Mouse (Mus musculus): Measurements from ENCODE around the gene Ccdc36. TPM values are rescaled to one million over a fixed set of nuclear protein-coding genes. Genes with fewer than 3 reads are reported as not detected.

Gene Ccdc36
- polyA plus RNA-seq (2012; ENCODE audit: insufficient read depth, low replicate concordance) = not detected in 2 replicates

- H3K27me3 ChIP-seq (replicated peaks) = peaks cover 8% of the 10 kb centered on the region
- no peaks in the 10 kb centered on the region for H3K4me1 ChIP-seq
- H3K4me3 ChIP-seq (replicated peaks) = no peak within 1 kb of the TSS
- no peaks in the 10 kb centered on the region for H3K9me3 ChIP-seq
- no peaks in the 10 kb centered on the region for H3K36me3 ChIP-seq (replicated peaks; ENCODE audit: low read length)
- TF ChIP-seq GATA1 (IDR thresholded peaks at IDR 0.05; ENCODE audit: borderline replicate concordance, low read length) = no peak
- TF ChIP-seq FLI1 (IDR thresholded peaks at IDR 0.05; ENCODE audit: low read length) = no peak
These were observed at the start of gene Ccdc36 for GRCm38 (mm10) chr9:108428384-108428783. Gene Ccdc36, minus strand, starts transcription at chr9:108428484.

GRCm38 (mm10) chr9:108474528-108474927 lies 46.2 kb upstream of the Ccdc36 start:
- Histone ChIP-seq H3K4me3 (replicated peaks) (no peak overlapping the region), H3K27me3 (replicated peaks) (peaks cover 31% of the 10 kb centered on the region), H3K4me1 (peaks cover 20% of the 10 kb centered on the region), H3K9me3 (no peaks in the 10 kb centered on the region), H3K36me3 (replicated peaks; ENCODE audit: low read length) (no peaks in the 10 kb centered on the region)
- TF ChIP-seq FLI1 (IDR thresholded peaks at IDR 0.05; ENCODE audit: low read length) (no peak), GATA1 (IDR thresholded peaks at IDR 0.05; ENCODE audit: borderline replicate concordance, low read length) (no peak)

- peaks cover 19% of the 10 kb centered on the region for H3K36me3 ChIP-seq (replicated peaks; ENCODE audit: low read length)
- no peak for TF ChIP-seq GATA1 (IDR thresholded peaks at IDR 0.05; ENCODE audit: borderline replicate concordance, low read length)
- no peak for TF ChIP-seq FLI1 (IDR thresholded peaks at IDR 0.05; ENCODE audit: low read length)
- peaks cover 12% of the 10 kb centered on the region for H3K27me3 ChIP-seq (replicated peaks)
- no peak overlapping the region for H3K4me3 ChIP-seq (replicated peaks)
- no peaks in the 10 kb centered on the region for H3K9me3 ChIP-seq
- peaks cover 6% of the 10 kb centered on the region for H3K4me1 ChIP-seq
These were observed 41.6 kb upstream of the Ccdc36 start for GRCm38 (mm10) chr9:108469845-108470244.

- peaks cover 12% of the 10 kb centered on the region for H3K27me3 ChIP-seq (replicated peaks)
- H3K4me1 ChIP-seq = peaks cover 3% of the 10 kb centered on the region
- H3K36me3 ChIP-seq (replicated peaks; ENCODE audit: low read length) = peaks cover 23% of the 10 kb centered on the region
- H3K4me3 ChIP-seq (replicated peaks) = no peak overlapping the region
- no peaks in the 10 kb centered on the region for H3K9me3 ChIP-seq
- TF ChIP-seq GATA1 (IDR thresholded peaks at IDR 0.05; ENCODE audit: borderline replicate concordance, low read length) = no peak
- TF ChIP-seq FLI1 (IDR thresholded peaks at IDR 0.05; ENCODE audit: low read length) = no peak
These were observed 41.1 kb upstream of the Ccdc36 start for GRCm38 (mm10) chr9:108469430-108469829.

- peaks cover 8% of the 10 kb centered on the region for H3K27me3 ChIP-seq (replicated peaks)
- no peaks in the 10 kb centered on the region for H3K9me3 ChIP-seq
- peaks cover 28% of the 10 kb centered on the region for H3K4me1 ChIP-seq
- no peak overlapping the region for H3K4me3 ChIP-seq (replicated peaks)
- peaks cover 49% of the 10 kb centered on the region for H3K36me3 ChIP-seq (replicated peaks; ENCODE audit: low read length)
- TF ChIP-seq GATA1 (IDR thresholded peaks at IDR 0.05; ENCODE audit: borderline replicate concordance, low read length) (no peak), FLI1 (IDR thresholded peaks at IDR 0.05; ENCODE audit: low read length) (no peak)
These were observed 37.9 kb upstream of the Ccdc36 start for GRCm38 (mm10) chr9:108466219-108466618.

- Histone ChIP-seq H3K36me3 (replicated peaks; ENCODE audit: low read length) (peaks cover 52% of the 10 kb centered on the region), H3K27me3 (replicated peaks) (peaks cover 1% of the 10 kb centered on the region), H3K4me1 (peaks cover 36% of the 10 kb centered on the region), H3K4me3 (replicated peaks) (no peak overlapping the region), H3K9me3 (peaks cover 7% of the 10 kb centered on the region; the same call in 1 of the 2 replicates)
- TF ChIP-seq FLI1 (IDR thresholded peaks at IDR 0.05; ENCODE audit: low read length) (no peak), GATA1 (IDR thresholded peaks at IDR 0.05; ENCODE audit: borderline replicate concordance, low read length) (no peak)
These were observed 35.4 kb upstream of the Ccdc36 start for GRCm38 (mm10) chr9:108463713-108464112.

GRCm38 (mm10) chr9:108462192-108462591 lies 33.9 kb upstream of the Ccdc36 start:
- H3K4me3 ChIP-seq (replicated peaks) = peak overlapping the region; percentile 43
- peaks cover 12% of the 10 kb centered on the region for H3K27me3 ChIP-seq (replicated peaks)
- H3K36me3 ChIP-seq (replicated peaks; ENCODE audit: low read length) = peaks cover 52% of the 10 kb centered on the region
- peaks cover 36% of the 10 kb centered on the region for H3K4me1 ChIP-seq
- TF ChIP-seq FLI1 (IDR thresholded peaks at IDR 0.05; ENCODE audit: low read length) = no peak
- TF ChIP-seq GATA1 (IDR thresholded peaks at IDR 0.05; ENCODE audit: borderline replicate concordance, low read length) = no peak
- peaks cover 7% of the 10 kb centered on the region; the same call in 1 of the 2 replicates for H3K9me3 ChIP-seq

- Histone ChIP-seq H3K27me3 (replicated peaks) (peaks cover 12% of the 10 kb centered on the region), H3K4me1 (peaks cover 36% of the 10 kb centered on the region), H3K9me3 (peaks cover 7% of the 10 kb centered on the region; the same call in 1 of the 2 replicates), H3K4me3 (replicated peaks) (peak overlapping the region; percentile 95), H3K36me3 (replicated peaks; ENCODE audit: low read length) (peaks cover 48% of the 10 kb centered on the region)
- TF ChIP-seq GATA1 (IDR thresholded peaks at IDR 0.05; ENCODE audit: borderline replicate concordance, low read length) (no peak), FLI1 (IDR thresholded peaks at IDR 0.05; ENCODE audit: low read length) (no peak)
These were observed 33.4 kb upstream of the Ccdc36 start for GRCm38 (mm10) chr9:108461675-108462074.

GRCm38 (mm10) chr9:108461181-108461631 lies 32.9 kb upstream of the Ccdc36 start, which contains the start of gene Klhdc8b:
Gene Klhdc8b, minus strand, starts transcription at chr9:108461581.
- peaks cover 46% of the 10 kb centered on the region for H3K36me3 ChIP-seq (replicated peaks; ENCODE audit: low read length)
- peaks cover 38% of the 10 kb centered on the region for H3K4me1 ChIP-seq
- no peak for TF ChIP-seq FLI1 (IDR thresholded peaks at IDR 0.05; ENCODE audit: low read length)
- TF ChIP-seq GATA1 (IDR thresholded peaks at IDR 0.05; ENCODE audit: borderline replicate concordance, low read length) = no peak
- peak within 1 kb of the TSS; percentile 95 for H3K4me3 ChIP-seq (replicated peaks)
- H3K27me3 ChIP-seq (replicated peaks) = peaks cover 12% of the 10 kb centered on the region
- peaks cover 7% of the 10 kb centered on the region; the same call in 1 of the 2 replicates for H3K9me3 ChIP-seq

- Histone ChIP-seq H3K36me3 (replicated peaks; ENCODE audit: low read length) (peaks cover 40% of the 10 kb centered on the region), H3K27me3 (replicated peaks) (peaks cover 15% of the 10 kb centered on the region), H3K4me3 (replicated peaks) (peak within 1 kb of the TSS; percentile 95), H3K9me3 (peaks cover 7% of the 10 kb centered on the region; the same call in 1 of the 2 replicates), H3K4me1 (peaks cover 44% of the 10 kb centered on the region)
- TF ChIP-seq FLI1 (IDR thresholded peaks at IDR 0.05; ENCODE audit: low read length) (peak; percentile 66; the same call in 1 of the 2 replicates), GATA1 (IDR thresholded peaks at IDR 0.05; ENCODE audit: borderline replicate concordance, low read length) (no peak)
These were observed 32.3 kb upstream of the Ccdc36 start, which contains the start of gene Ccdc71 for GRCm38 (mm10) chr9:108460319-108461178. Gene Ccdc71, plus strand, starts transcription at chr9:108460527.
